13 mouse cellular contexts compared by ENCODE assay signal in genomic region chr10:9503569-9504493, GRCm38 (mm10).
DNase-seq lines count a peak whose midpoint lies in the region; ATAC-seq and TF ChIP-seq lines count a peak whose summit lies in the region.
"Had no signal": no experiment of that assay in that cellular context is flagged by ENCODE, and none has a peak within 500 bp of the region (broad histone marks: within the 10 kb centered on the region; RNA-seq: fewer than 3 reads in every experiment).

No protein-coding gene starts in this region.

- ATAC-seq in kidney, embryonic 15.5 days (replicated peaks; ENCODE audit: low FRiP score) = 0 out of 2 replicates have a peak, but pooled peaks have one; percentile 56
- peak; percentile 84 for ATAC-seq in intestine, embryonic 15.5 days
- no peak for ATAC-seq in erythroblast, adult 5-6 weeks (replicated peaks; ENCODE audit: low FRiP score, poor library complexity, severe bottlenecking)

- H3K9ac ChIP-seq in kidney, embryonic 15.5 days = no peak overlapping the region
- no peak overlapping the region for H3K9ac ChIP-seq in intestine, embryonic 15.5 days
- H3K9ac ChIP-seq: embryonic facial prominence, embryonic 13.5 days; midbrain, embryonic 12.5 days had no signal

- no peaks in the 10 kb centered on the region for H3K36me3 ChIP-seq in kidney, embryonic 15.5 days
- H3K36me3 ChIP-seq in intestine, embryonic 15.5 days = no peaks in the 10 kb centered on the region
- H3K36me3 ChIP-seq: embryonic facial prominence, embryonic 13.5 days; midbrain, embryonic 12.5 days had no signal

- no peak overlapping the region for H3K4me3 ChIP-seq in kidney, embryonic 15.5 days (replicated peaks)
- no peak overlapping the region for H3K4me3 ChIP-seq in embryonic fibroblast, embryonic 13.5 days (ENCODE audit: insufficient read depth, low read length)
- H3K4me3 ChIP-seq in intestine, embryonic 15.5 days (replicated peaks) = no peak overlapping the region
- H3K4me3 ChIP-seq: embryonic facial prominence, embryonic 13.5 days; midbrain, embryonic 12.5 days had no signal

- TF ChIP-seq POLR2A in embryonic fibroblast, embryonic 13.5 days (IDR thresholded peaks at IDR 0.05; ENCODE audit: low read depth, low read length) = no peak

- 55% methylated on average over 11 of the region's 11 CpGs for WGBS in kidney, embryonic 15.5 days
- 57% methylated on average over 11 of the region's 11 CpGs for WGBS in intestine, embryonic 15.5 days

- no peaks in the 10 kb centered on the region for H3K27me3 ChIP-seq in kidney, embryonic 15.5 days
- H3K27me3 ChIP-seq in intestine, embryonic 15.5 days (replicated peaks) = no peaks in the 10 kb centered on the region
- H3K27me3 ChIP-seq: embryonic facial prominence, embryonic 13.5 days; midbrain, embryonic 12.5 days had no signal

- no peak for TF ChIP-seq CTCF in embryonic fibroblast, embryonic 13.5 days (IDR thresholded peaks at IDR 0.05; ENCODE audit: borderline replicate concordance, insufficient read depth, low read length)

- H3K9me3 ChIP-seq in kidney, embryonic 15.5 days (replicated peaks) = no peaks in the 10 kb centered on the region
- no peaks in the 10 kb centered on the region for H3K9me3 ChIP-seq in intestine, embryonic 15.5 days
- H3K9me3 ChIP-seq: embryonic facial prominence, embryonic 13.5 days; midbrain, embryonic 12.5 days had no signal

- DNase-seq in kidney, postnatal 10 days = no peak
- peak; percentile 2 for DNase-seq in 416B (ENCODE audit: low read depth)
- DNase-seq in adipocyte (ENCODE audit: low spot score) = no peak
- DNase-seq: adrenal gland, postnatal 10 days; lung, postnatal 14 days; thymus, adult 2 months had no signal

- H3K27ac ChIP-seq in kidney, embryonic 15.5 days = peak overlapping the region; percentile 22; the same call in 1 of the 2 replicates
- peak overlapping the region; percentile 64 for H3K27ac ChIP-seq in embryonic fibroblast, embryonic 13.5 days (ENCODE audit: insufficient read depth, low read length)
- H3K27ac ChIP-seq in intestine, embryonic 15.5 days = no peak overlapping the region
- H3K27ac ChIP-seq: embryonic facial prominence, embryonic 13.5 days; midbrain, embryonic 12.5 days had no signal

- no peak overlapping the region for H3K4me2 ChIP-seq in kidney, embryonic 15.5 days
- no peak overlapping the region for H3K4me2 ChIP-seq in intestine, embryonic 15.5 days (replicated peaks)
- H3K4me2 ChIP-seq: embryonic facial prominence, embryonic 13.5 days; liver, embryonic 11.5 days; midbrain, embryonic 12.5 days had no signal

- peaks cover 11% of the 10 kb centered on the region for H3K4me1 ChIP-seq in kidney, embryonic 15.5 days
- H3K4me1 ChIP-seq in embryonic fibroblast, embryonic 13.5 days (ENCODE audit: control insufficient read depth, insufficient read depth, low read length) = peaks cover 4% of the 10 kb centered on the region; the same call in 1 of the 2 replicates
- 0 out of 2 replicates have a peak, but pooled peaks cover 3% of the 10 kb centered on the region for H3K4me1 ChIP-seq in intestine, embryonic 15.5 days (replicated peaks)
- H3K4me1 ChIP-seq: embryonic facial prominence, embryonic 13.5 days had no signal
